Mouse (Mus musculus) embryonic facial prominence, embryonic 10.5 days (tissue): ENCODE data around the gene Zfp335. TPM values are rescaled to one million over a fixed set of nuclear protein-coding genes. Genes with fewer than 3 reads are reported as not detected.

Source experiments
- DNase-seq: peaks from one replicate; pipeline ENCODE4 v3.0.0-alpha.2; 2017; ENCODE audit warnings: low spot score
- H3K27ac ChIP-seq: fragments of 300-500 bp; sonication (generic); replicated peaks from 2 replicates; pipeline ENCODE4 v1.5.1; 2016; ENCODE audit warnings: mild to moderate bottlenecking
- H3K27me3 ChIP-seq: fragments of 300-500 bp; sonication (generic); replicated peaks from 2 replicates; pipeline ENCODE4 v1.6.1; 2016; ENCODE audit warnings: low read depth, mild to moderate bottlenecking; ENCODE audit not compliant: poor library complexity, severe bottlenecking
- H3K36me3 ChIP-seq: fragments of 300-500 bp; sonication (generic); replicated peaks from 2 replicates; pipeline ENCODE4 v1.6.1; 2016; ENCODE audit warnings: mild to moderate bottlenecking, moderate library complexity
- H3K4me1 ChIP-seq: fragments of 300-500 bp; sonication (generic); 2 replicates; pipeline ENCODE4 v1.6.1; 2016
- H3K4me3 ChIP-seq: fragments of 300-500 bp; sonication (generic); 2 replicates; pipeline ENCODE4 v1.5.1; 2016; ENCODE audit warnings: mild to moderate bottlenecking, moderate library complexity
- H3K9me3 ChIP-seq: fragments of 300-500 bp; sonication (generic); 2 replicates; pipeline ENCODE4 v1.6.1; 2016; ENCODE audit warnings: mild to moderate bottlenecking
- WGBS: fragments of 180-500 bp; shearing (Covaris S2); methylation state at CpG from one replicate; pipeline ENCODE4 v1.1.7; 2016; 5-methylcytosine and 5-hydroxymethylcytosine counted together
- polyA plus RNA-seq: library from polyadenylated mRNA; unstranded; fragments of >200 nt; fragmentation: Nextera tagmentation; extraction: Ambion mirVana; gene quantifications from 2 replicates; pipeline ENCODE4 v1.2.1, GENCODE M21; 2016

The Zfp335 gene
- polyA plus RNA-seq, 1 experiment from 2014 or later, result 18.2 TPM

GRCm38 (mm10) chr2:164899723-164900459, 11.7 kb downstream of the Zfp335 start:
- 91% methylated on average over 16 of the region's 16 CpGs for WGBS
- no peak overlapping the region for H3K4me3 ChIP-seq

DNA sequence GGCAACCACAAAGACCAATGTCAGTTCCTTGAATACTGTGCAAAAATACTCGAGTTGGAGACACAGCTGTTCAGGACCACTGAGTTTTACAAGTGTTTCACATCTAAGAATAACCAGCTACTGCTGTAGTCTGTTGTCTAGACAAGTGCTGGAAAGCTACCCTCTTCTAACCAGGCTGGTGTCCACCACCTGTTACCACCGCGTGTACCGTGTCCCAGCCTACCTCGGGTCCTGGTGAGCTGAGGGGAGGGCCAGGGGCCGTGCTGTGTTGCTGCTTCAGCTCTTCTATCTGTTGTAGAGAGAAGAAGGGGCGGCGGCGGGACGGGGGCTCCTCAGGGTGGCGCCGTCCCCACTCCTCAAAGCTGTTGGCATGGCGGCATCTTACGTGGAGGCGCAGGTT, 12.5 kb downstream of the Zfp335 start:
- peaks cover 100% of the 10 kb centered on the region for H3K36me3 ChIP-seq
- no peaks in the 10 kb centered on the region for H3K9me3 ChIP-seq
- H3K27me3 ChIP-seq, result no peaks in the 10 kb centered on the region
- no peak overlapping the region for H3K27ac ChIP-seq
- WGBS, result 94% methylated on average over 15 of the region's 15 CpGs
- no peaks in the 10 kb centered on the region for H3K4me1 ChIP-seq
- no peak overlapping the region for H3K4me3 ChIP-seq
- DNase-seq, result no peak

More at GRCm38 (mm10) chr2:164899723-164900459, 11.7 kb downstream of the Zfp335 start:
- Histone ChIP-seq H3K36me3 (peaks cover 100% of the 10 kb centered on the region), H3K9me3 (no peaks in the 10 kb centered on the region), H3K27me3 (no peaks in the 10 kb centered on the region), H3K4me1 (no peaks in the 10 kb centered on the region), H3K27ac (no peak overlapping the region)
- no peak for DNase-seq

- Histone ChIP-seq H3K27me3 (no peaks in the 10 kb centered on the region), H3K4me1 (no peaks in the 10 kb centered on the region), H3K4me3 (no peak overlapping the region), H3K36me3 (peaks cover 100% of the 10 kb centered on the region), H3K9me3 (no peaks in the 10 kb centered on the region), H3K27ac (no peak overlapping the region)
- no peak for DNase-seq
- 92% methylated on average over 7 of the region's 7 CpGs for WGBS
These were observed 13.5 kb downstream of the Zfp335 start for GRCm38 (mm10) chr2:164898008-164898407.

DNA sequence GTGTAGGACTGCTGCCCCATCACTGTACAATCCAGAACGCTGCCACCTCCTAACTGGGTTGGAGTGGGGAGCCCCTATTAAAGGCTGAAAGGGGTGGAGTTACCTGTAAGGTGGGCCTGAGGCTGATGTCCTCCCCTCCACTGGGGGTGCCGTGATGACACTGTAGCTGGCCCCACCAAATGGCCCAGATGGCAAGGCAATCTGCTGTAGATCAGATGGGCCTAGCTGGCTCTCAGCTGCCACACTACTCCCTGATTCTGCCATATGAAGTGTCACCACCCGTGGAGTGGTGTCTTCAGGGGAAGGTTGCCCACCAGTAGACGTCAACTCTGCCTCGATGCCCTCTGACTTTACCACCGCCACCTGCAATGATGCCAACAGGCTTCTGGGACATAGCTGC, 15.7 kb downstream of the Zfp335 start:
- no peaks in the 10 kb centered on the region for H3K9me3 ChIP-seq
- no peak overlapping the region for H3K27ac ChIP-seq
- no peak for DNase-seq
- H3K4me1 ChIP-seq, result no peaks in the 10 kb centered on the region
- no peaks in the 10 kb centered on the region for H3K27me3 ChIP-seq
- H3K4me3 ChIP-seq, result no peak overlapping the region
- peaks cover 100% of the 10 kb centered on the region for H3K36me3 ChIP-seq
- WGBS, result 94% methylated on average over 6 of the region's 6 CpGs

DNA sequence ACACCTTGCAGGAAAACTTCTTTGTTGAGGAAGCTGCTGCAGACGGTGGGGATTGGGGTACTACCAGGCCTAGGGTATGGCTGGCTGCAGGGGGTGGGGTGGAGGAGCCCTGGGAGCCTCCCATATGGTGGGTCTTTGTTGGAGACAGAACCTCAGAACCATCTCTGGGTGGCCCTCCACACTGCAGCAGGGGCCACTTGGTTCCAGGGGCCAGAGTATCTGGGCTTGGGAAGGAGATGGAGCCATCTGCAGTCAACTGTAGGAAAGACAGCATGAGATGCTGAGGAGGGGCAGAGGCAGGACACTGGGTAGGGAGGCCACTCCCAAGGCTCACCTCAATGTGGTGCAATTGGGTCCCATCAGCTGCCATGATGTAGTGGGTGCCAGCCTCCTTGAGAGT, 16.9 kb downstream of the Zfp335 start:
- 88% methylated on average over 1 of the region's 1 CpGs for WGBS
- no peaks in the 10 kb centered on the region for H3K27me3 ChIP-seq
- no peak for DNase-seq

DNA sequence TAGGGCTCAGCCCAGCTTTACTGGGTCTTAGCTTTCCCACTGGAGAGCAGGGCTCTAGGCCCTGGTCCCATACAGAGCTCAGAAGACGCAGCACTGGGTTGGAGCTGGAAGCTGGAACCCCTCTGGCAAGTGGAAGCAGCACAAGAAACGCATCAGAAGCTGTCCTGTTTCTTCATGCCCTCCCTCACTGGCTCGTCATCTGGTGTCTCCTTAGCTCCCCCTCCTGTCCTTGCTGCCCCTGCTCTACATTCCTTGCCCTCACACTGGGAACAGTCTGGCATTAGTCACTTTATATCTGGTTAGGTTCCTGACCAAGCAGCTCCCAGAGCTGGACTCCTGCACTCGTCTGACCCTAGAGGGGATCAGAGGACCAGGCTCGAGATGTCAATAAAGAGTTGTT, 17.5 kb downstream of the Zfp335 start:
- no peak for DNase-seq
- Histone ChIP-seq H3K27me3 (no peaks in the 10 kb centered on the region), H3K9me3 (no peaks in the 10 kb centered on the region), H3K27ac (no peak overlapping the region), H3K4me1 (no peaks in the 10 kb centered on the region), H3K4me3 (no peak overlapping the region), H3K36me3 (peaks cover 100% of the 10 kb centered on the region)
- WGBS, result 66% methylated on average over 5 of the region's 5 CpGs

More for the DNA sequence above, 16.9 kb downstream of the Zfp335 start:
- Histone ChIP-seq H3K27ac (no peak overlapping the region), H3K4me3 (no peak overlapping the region), H3K9me3 (no peaks in the 10 kb centered on the region), H3K36me3 (peaks cover 100% of the 10 kb centered on the region), H3K4me1 (no peaks in the 10 kb centered on the region)

- peaks cover 100% of the 10 kb centered on the region for H3K36me3 ChIP-seq
These were observed 18.8 kb downstream of the Zfp335 start for GRCm38 (mm10) chr2:164892696-164893216.

GRCm38 (mm10) chr2:164891908-164892695, 19.5 kb downstream of the Zfp335 start:
- Histone ChIP-seq H3K4me1 (no peaks in the 10 kb centered on the region), H3K9me3 (no peaks in the 10 kb centered on the region), H3K27ac (no peak overlapping the region), H3K4me3 (no peak overlapping the region), H3K36me3 (peaks cover 100% of the 10 kb centered on the region), H3K27me3 (no peaks in the 10 kb centered on the region)
- 92% methylated on average over 15 of the region's 15 CpGs for WGBS
- DNase-seq, result no peak

More at GRCm38 (mm10) chr2:164892696-164893216, 18.8 kb downstream of the Zfp335 start:
- Histone ChIP-seq H3K9me3 (no peaks in the 10 kb centered on the region), H3K27me3 (no peaks in the 10 kb centered on the region), H3K27ac (no peak overlapping the region), H3K4me1 (no peaks in the 10 kb centered on the region), H3K4me3 (no peak overlapping the region)
- no peak for DNase-seq
- 93% methylated on average over 6 of the region's 6 CpGs for WGBS

- H3K27me3 ChIP-seq, result no peaks in the 10 kb centered on the region
- H3K27ac ChIP-seq, result no peak overlapping the region
- no peaks in the 10 kb centered on the region for H3K4me1 ChIP-seq
- no peak for DNase-seq
- H3K9me3 ChIP-seq, result no peaks in the 10 kb centered on the region
- no peak overlapping the region for H3K4me3 ChIP-seq
- WGBS, result 89% methylated on average over 13 of the region's 13 CpGs
- peaks cover 100% of the 10 kb centered on the region for H3K36me3 ChIP-seq
These were observed 20.3 kb downstream of the Zfp335 start for GRCm38 (mm10) chr2:164891056-164891834.

DNA sequence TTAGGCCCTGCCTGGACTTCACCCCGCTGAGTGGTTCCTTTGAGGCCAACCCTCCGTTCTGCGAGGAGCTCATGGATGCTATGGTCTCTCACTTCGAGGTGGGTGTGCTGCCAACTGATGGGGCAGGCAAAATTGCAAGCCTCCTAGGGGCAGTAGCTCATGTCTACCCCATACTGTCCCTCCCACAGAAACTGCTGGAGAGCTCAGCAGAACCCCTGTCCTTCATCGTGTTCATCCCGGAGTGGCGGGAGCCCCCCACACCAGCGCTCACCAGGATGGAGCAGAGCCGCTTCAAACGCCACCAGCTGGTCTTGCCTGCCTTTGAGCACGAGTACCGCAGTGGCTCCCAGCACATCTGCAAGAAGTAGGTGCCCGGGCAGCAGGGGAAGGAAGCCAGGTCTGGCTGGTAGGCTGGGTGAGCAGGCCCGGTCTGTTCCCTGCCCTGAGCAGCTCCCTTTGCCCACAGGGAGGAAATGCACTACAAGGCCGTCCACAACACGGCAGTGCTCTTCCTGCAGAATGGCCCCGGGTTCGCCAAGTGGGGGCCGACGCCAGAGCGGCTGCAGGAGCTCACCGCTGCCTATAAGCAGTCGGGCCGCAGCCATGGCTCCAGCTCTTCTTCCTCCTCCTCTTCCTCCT, 21.0 kb downstream of the Zfp335 start:
- H3K4me1 ChIP-seq, result no peaks in the 10 kb centered on the region
- H3K4me3 ChIP-seq, result no peak overlapping the region
- no peak for DNase-seq
- peaks cover 100% of the 10 kb centered on the region for H3K36me3 ChIP-seq
- H3K27me3 ChIP-seq, result no peaks in the 10 kb centered on the region
- 95% methylated on average over 24 of the region's 24 CpGs for WGBS
- no peak overlapping the region for H3K27ac ChIP-seq
- no peaks in the 10 kb centered on the region for H3K9me3 ChIP-seq

- peaks cover 100% of the 10 kb centered on the region for H3K36me3 ChIP-seq
- 94% methylated on average over 2 of the region's 2 CpGs for WGBS
- H3K4me1 ChIP-seq, result no peaks in the 10 kb centered on the region
These were observed 21.6 kb downstream of the Zfp335 start for GRCm38 (mm10) chr2:164889960-164890359.

GRCm38 (mm10) chr2:164888996-164889395, 22.6 kb downstream of the Zfp335 start:
- no peak overlapping the region for H3K27ac ChIP-seq
- H3K4me1 ChIP-seq, result no peaks in the 10 kb centered on the region
- no peaks in the 10 kb centered on the region for H3K9me3 ChIP-seq
- H3K4me3 ChIP-seq, result no peak overlapping the region
- peaks cover 100% of the 10 kb centered on the region for H3K36me3 ChIP-seq
- WGBS, result 90% methylated on average over 12 of the region's 12 CpGs
- no peaks in the 10 kb centered on the region for H3K27me3 ChIP-seq
- no peak for DNase-seq

More at GRCm38 (mm10) chr2:164889960-164890359, 21.6 kb downstream of the Zfp335 start:
- Histone ChIP-seq H3K9me3 (no peaks in the 10 kb centered on the region), H3K27ac (no peak overlapping the region), H3K27me3 (no peaks in the 10 kb centered on the region), H3K4me3 (no peak overlapping the region)
- DNase-seq, result no peak
